In genomic region chr17:85679651-85680050, GRCm38 (mm10) we compare ENCODE assay signal across 8 mouse cellular contexts. TPM values are rescaled to one million over a fixed set of nuclear protein-coding genes. Genes with fewer than 3 reads are reported as not detected.
DNase-seq lines count a peak whose midpoint lies in the region; ATAC-seq lines count a peak whose summit lies in the region.
"Had no signal": no experiment of that assay in that cellular context is flagged by ENCODE, and none has a peak within 500 bp of the region (broad histone marks: within the 10 kb centered on the region; RNA-seq: fewer than 3 reads in every experiment).

No protein-coding gene starts in this region.

- H3K27me3 ChIP-seq in forebrain, embryonic 15.5 days, result peaks cover 67% of the 10 kb centered on the region
- peaks cover 95% of the 10 kb centered on the region for H3K27me3 ChIP-seq in limb, embryonic 12.5 days
- peaks cover 55% of the 10 kb centered on the region for H3K27me3 ChIP-seq in stomach, embryonic 15.5 days (replicated peaks)

- H3K9ac ChIP-seq in forebrain, embryonic 15.5 days (replicated peaks), result no peak overlapping the region
- H3K9ac ChIP-seq in limb, embryonic 12.5 days (replicated peaks), result no peak overlapping the region
- no peak overlapping the region for H3K9ac ChIP-seq in stomach, embryonic 15.5 days

- H3K4me1 ChIP-seq in forebrain, embryonic 15.5 days, result peaks cover 5% of the 10 kb centered on the region; the same call in 1 of the 2 replicates
- peaks cover 34% of the 10 kb centered on the region for H3K4me1 ChIP-seq in limb, embryonic 12.5 days (replicated peaks)
- peaks cover 6% of the 10 kb centered on the region for H3K4me1 ChIP-seq in stomach, embryonic 15.5 days

- H3K27ac ChIP-seq in forebrain, embryonic 15.5 days (replicated peaks), result no peak overlapping the region
- no peak overlapping the region for H3K27ac ChIP-seq in limb, embryonic 12.5 days
- H3K27ac ChIP-seq in stomach, embryonic 15.5 days, result peak overlapping the region; percentile 59; the same call in 1 of the 2 replicates
- H3K27ac ChIP-seq: macrophage had no signal

- no peaks in the 10 kb centered on the region for H3K36me3 ChIP-seq in forebrain, embryonic 15.5 days
- H3K36me3 ChIP-seq in limb, embryonic 12.5 days, result no peaks in the 10 kb centered on the region
- H3K36me3 ChIP-seq in stomach, embryonic 15.5 days, result no peaks in the 10 kb centered on the region

- 1% methylated on average over 15 of the region's 15 CpGs for WGBS in forebrain, embryonic 15.5 days
- 2% methylated on average over 15 of the region's 15 CpGs for WGBS in limb, embryonic 12.5 days
- WGBS in stomach, embryonic 15.5 days, result 6% methylated on average over 15 of the region's 15 CpGs

- no peak for ATAC-seq in forebrain, embryonic 15.5 days (replicated peaks)
- ATAC-seq in limb, embryonic 12.5 days (ENCODE audit: insufficient number of reproducible peaks, insufficient read depth, low FRiP score, low TSS enrichment, low read depth), result no peak
- ATAC-seq in stomach, embryonic 15.5 days (ENCODE audit: insufficient read depth, low FRiP score, low read depth), result peak; percentile 38; the same call in 1 of the 2 replicates

- H3K4me2 ChIP-seq in forebrain, embryonic 15.5 days (replicated peaks), result 0 out of 2 replicates have a peak overlapping the region, but pooled peaks have one; percentile 12
- peak overlapping the region; percentile 53 for H3K4me2 ChIP-seq in limb, embryonic 12.5 days
- peak overlapping the region; percentile 42 for H3K4me2 ChIP-seq in stomach, embryonic 15.5 days

- H3K4me3 ChIP-seq in forebrain, embryonic 15.5 days, result no peak overlapping the region
- peak overlapping the region; percentile 29 for H3K4me3 ChIP-seq in limb, embryonic 12.5 days (replicated peaks)
- H3K4me3 ChIP-seq in stomach, embryonic 15.5 days (replicated peaks), result peak overlapping the region; percentile 25

- no peaks in the 10 kb centered on the region for H3K9me3 ChIP-seq in forebrain, embryonic 15.5 days
- no peaks in the 10 kb centered on the region for H3K9me3 ChIP-seq in limb, embryonic 12.5 days
- no peaks in the 10 kb centered on the region for H3K9me3 ChIP-seq in stomach, embryonic 15.5 days

- peak; percentile 27 for DNase-seq in ovary, postnatal 36 days (ENCODE audit: low spot score)
- DNase-seq in ovary, postnatal 10 days (ENCODE audit: low spot score), result no peak
- no peak for DNase-seq in right cerebral cortex, adult 18-20 months
- DNase-seq in right cerebral cortex, postnatal 4 days, result no peak

RNA-seq across cellular contexts. Expression of gene Six2, which starts 8.4 kb away (rescaled TPM):
- polyA plus RNA-seq in forebrain, embryonic 15.5 days (2015; fragmentation: Nextera tagmentation; extraction: Ambion mirVana), result 0.08 and 0.49 TPM in 2 replicates
- 11.0 and 12.3 TPM in 2 replicates for polyA plus RNA-seq in limb, embryonic 12.5 days (2016; fragmentation: Nextera tagmentation; extraction: Ambion mirVana)
- 6.9 and 13.9 TPM in 2 replicates for polyA plus RNA-seq in stomach, embryonic 15.5 days (2015; fragmentation: Nextera tagmentation; extraction: Ambion mirVana)
- polyA plus RNA-seq: macrophage had no signal
